23 mouse cellular contexts compared by ENCODE assay signal in the genomic region with DNA sequence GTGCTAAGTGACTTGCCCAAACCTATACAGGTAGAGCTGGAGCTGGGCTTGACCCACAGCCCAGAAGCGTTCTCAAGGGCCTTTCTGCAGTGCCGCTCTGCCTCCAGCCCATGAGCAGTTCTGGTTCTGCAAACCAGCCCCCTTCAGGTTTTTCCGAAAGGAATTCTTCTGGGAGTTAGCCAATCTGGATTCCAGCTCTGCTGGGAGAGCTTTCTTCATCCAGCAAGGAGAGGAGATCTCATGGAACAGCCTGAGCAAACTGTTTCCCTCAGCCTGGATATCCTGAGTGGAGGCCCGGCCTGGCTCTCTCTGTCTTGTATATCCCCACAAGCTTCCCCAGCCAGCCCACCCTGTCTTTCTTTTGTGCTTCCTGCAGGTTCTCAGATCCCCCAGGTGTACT.
"Had no signal": no experiment of that assay in that cellular context is flagged by ENCODE, and none has a peak within 500 bp of the region (broad histone marks: within the 10 kb centered on the region; RNA-seq: fewer than 3 reads in every experiment).

No protein-coding gene starts in this region.

- DNase-seq: kidney, adult 18-20 months; kidney, adult 9 months; kidney, postnatal 14 days; kidney, postnatal 4 days; layer of hippocampus, postnatal 36 days; liver; lung, adult 18-20 months; lung, postnatal 10 days; lung, postnatal 36 days; right cerebral cortex, postnatal 25 days; spleen, adult 18-20 months; thymus, adult 2 months; thymus, postnatal 14 days had no signal

- H3K9me3 ChIP-seq: limb, embryonic 10.5 days; limb, embryonic 13.5 days; liver, embryonic 12.5 days; liver, embryonic 15.5 days; lung, embryonic 15.5 days; megakaryocyte, embryonic 14.5 days; midbrain, embryonic 10.5 days; midbrain, embryonic 13.5 days; stomach, embryonic 15.5 days had no signal

- H3K27me3 ChIP-seq: limb, embryonic 13.5 days; liver, embryonic 12.5 days; liver, embryonic 15.5 days; lung, embryonic 15.5 days; megakaryocyte, embryonic 14.5 days; midbrain, embryonic 13.5 days; stomach, embryonic 15.5 days had no signal

- H3K4me3 ChIP-seq: limb, embryonic 10.5 days; limb, embryonic 13.5 days; liver, embryonic 12.5 days; liver, embryonic 15.5 days; lung, embryonic 15.5 days; megakaryocyte, embryonic 14.5 days; midbrain, embryonic 10.5 days; midbrain, embryonic 13.5 days; stomach, embryonic 15.5 days had no signal

- H3K4me2 ChIP-seq: limb, embryonic 13.5 days; liver, embryonic 12.5 days; liver, embryonic 15.5 days; lung, embryonic 15.5 days; midbrain, embryonic 13.5 days; stomach, embryonic 15.5 days had no signal

- H3K36me3 ChIP-seq: lung, embryonic 15.5 days had no signal

- ATAC-seq: intestine, embryonic 16.5 days; liver, embryonic 12.5 days; midbrain, embryonic 13.5 days had no signal

- H3K27ac ChIP-seq: limb, embryonic 10.5 days; limb, embryonic 13.5 days; liver, embryonic 12.5 days; liver, embryonic 15.5 days; lung, embryonic 15.5 days; midbrain, embryonic 10.5 days; midbrain, embryonic 13.5 days; stomach, embryonic 15.5 days had no signal

- H3K4me1 ChIP-seq: lung, embryonic 15.5 days; stomach, embryonic 15.5 days had no signal

- H3K9ac ChIP-seq: limb, embryonic 13.5 days; liver, embryonic 12.5 days; liver, embryonic 15.5 days; lung, embryonic 15.5 days; midbrain, embryonic 13.5 days; stomach, embryonic 15.5 days had no signal
